Comparison of ENCODE assay signal across 17 mouse cellular contexts in genomic region chr2:83165853-83166252, GRCm38 (mm10).
DNase-seq lines count a peak whose midpoint lies in the region; ATAC-seq and TF ChIP-seq lines count a peak whose summit lies in the region.
"Had no signal": no experiment of that assay in that cellular context is flagged by ENCODE, and none has a peak within 500 bp of the region (broad histone marks: within the 10 kb centered on the region; RNA-seq: fewer than 3 reads in every experiment).

No protein-coding gene starts in this region.

- no peak for TF ChIP-seq EP300 in stomach, postnatal 0 days (optimal IDR thresholded peaks at IDR 0.05)

- no peaks in the 10 kb centered on the region for H3K4me1 ChIP-seq in hindbrain, embryonic 12.5 days
- no peaks in the 10 kb centered on the region for H3K4me1 ChIP-seq in hindbrain, embryonic 13.5 days (replicated peaks)
- H3K4me1 ChIP-seq in forebrain, embryonic 13.5 days = 0 out of 2 replicates have a peak, but pooled peaks cover 7% of the 10 kb centered on the region
- no peaks in the 10 kb centered on the region for H3K4me1 ChIP-seq in stomach, postnatal 0 days (replicated peaks; ENCODE audit: control insufficient read depth, insufficient read depth)
- H3K4me1 ChIP-seq: embryonic facial prominence, embryonic 15.5 days; heart, embryonic 10.5 days had no signal

- DNase-seq in cerebellum, adult 9-11 months = peak; percentile 13
- no peak for DNase-seq in cerebellum, adult 8-10 months
- DNase-seq in mesoderm, embryonic 11.5 days (ENCODE audit: low read depth, low spot score) = peak; percentile 4
- no peak for DNase-seq in gastrocnemius, postnatal 4 days (ENCODE audit: low spot score in 2 of 2)
- no peak for DNase-seq in stomach, postnatal 0 days (ENCODE audit: low spot score)
- DNase-seq: adrenal gland, postnatal 14 days; gastrocnemius, postnatal 10 days; kidney, adult 9 months; lung, postnatal 10 days; thymus, adult 18-20 months had no signal

- no peak overlapping the region for H3K4me3 ChIP-seq in hindbrain, embryonic 12.5 days
- H3K4me3 ChIP-seq in hindbrain, embryonic 13.5 days = no peak overlapping the region
- H3K4me3 ChIP-seq in forebrain, embryonic 13.5 days = no peak overlapping the region
- no peak overlapping the region for H3K4me3 ChIP-seq in stomach, postnatal 0 days (ENCODE audit: low read depth, low read length)
- H3K4me3 ChIP-seq: embryonic facial prominence, embryonic 15.5 days; heart, embryonic 10.5 days had no signal

- no peaks in the 10 kb centered on the region for H3K36me3 ChIP-seq in hindbrain, embryonic 12.5 days
- H3K36me3 ChIP-seq in hindbrain, embryonic 13.5 days = no peaks in the 10 kb centered on the region
- H3K36me3 ChIP-seq in forebrain, embryonic 13.5 days (ENCODE audit: poor library complexity, severe bottlenecking) = no peaks in the 10 kb centered on the region
- no peaks in the 10 kb centered on the region for H3K36me3 ChIP-seq in stomach, postnatal 0 days (ENCODE audit: control insufficient read depth, insufficient read depth, low read length)
- H3K36me3 ChIP-seq: embryonic facial prominence, embryonic 15.5 days; heart, embryonic 10.5 days had no signal

- ATAC-seq in hindbrain, embryonic 12.5 days (ENCODE audit: low FRiP score) = 0 out of 2 replicates have a peak, but pooled peaks have one; percentile 48
- ATAC-seq in hindbrain, embryonic 13.5 days (ENCODE audit: low FRiP score) = no peak
- ATAC-seq in forebrain, embryonic 13.5 days = peak; percentile 86
- ATAC-seq in stomach, postnatal 0 days (ENCODE audit: low FRiP score, low TSS enrichment) = no peak

- H3K9me3 ChIP-seq in hindbrain, embryonic 12.5 days (replicated peaks) = no peaks in the 10 kb centered on the region
- no peaks in the 10 kb centered on the region for H3K9me3 ChIP-seq in hindbrain, embryonic 13.5 days
- no peaks in the 10 kb centered on the region for H3K9me3 ChIP-seq in forebrain, embryonic 13.5 days (replicated peaks)
- no peaks in the 10 kb centered on the region for H3K9me3 ChIP-seq in stomach, postnatal 0 days (ENCODE audit: control insufficient read depth, low read length)
- H3K9me3 ChIP-seq: embryonic facial prominence, embryonic 15.5 days; heart, embryonic 10.5 days had no signal

- WGBS in hindbrain, embryonic 12.5 days = 32% methylated on average over 4 of the region's 4 CpGs
- 37% methylated on average over 4 of the region's 4 CpGs for WGBS in hindbrain, embryonic 13.5 days
- 22% methylated on average over 4 of the region's 4 CpGs for whole genome bisulfite sequencing in forebrain, embryonic 13.5 days
- 76% methylated on average over 4 of the region's 4 CpGs for WGBS in stomach, postnatal 0 days

- H3K27ac ChIP-seq in hindbrain, embryonic 12.5 days = no peak overlapping the region
- no peak overlapping the region for H3K27ac ChIP-seq in hindbrain, embryonic 13.5 days
- peak overlapping the region; percentile 35; the same call in 1 of the 2 replicates for H3K27ac ChIP-seq in forebrain, embryonic 13.5 days
- H3K27ac ChIP-seq in stomach, postnatal 0 days (replicated peaks) = no peak overlapping the region
- H3K27ac ChIP-seq: embryonic facial prominence, embryonic 15.5 days; heart, embryonic 10.5 days; liver, embryonic 14.5 days had no signal

- H3K9ac ChIP-seq in hindbrain, embryonic 12.5 days = no peak overlapping the region
- no peak overlapping the region for H3K9ac ChIP-seq in hindbrain, embryonic 13.5 days
- no peak overlapping the region for H3K9ac ChIP-seq in forebrain, embryonic 13.5 days
- H3K9ac ChIP-seq in stomach, postnatal 0 days (ENCODE audit: low read length) = no peak overlapping the region
- H3K9ac ChIP-seq: embryonic facial prominence, embryonic 15.5 days; liver, embryonic 14.5 days had no signal

- H3K27me3 ChIP-seq in hindbrain, embryonic 12.5 days = no peaks in the 10 kb centered on the region
- no peaks in the 10 kb centered on the region for H3K27me3 ChIP-seq in hindbrain, embryonic 13.5 days
- H3K27me3 ChIP-seq in forebrain, embryonic 13.5 days = no peaks in the 10 kb centered on the region
- H3K27me3 ChIP-seq in stomach, postnatal 0 days (ENCODE audit: control insufficient read depth, insufficient read depth, low read length) = no peaks in the 10 kb centered on the region
- H3K27me3 ChIP-seq: CH12.LX; embryonic facial prominence, embryonic 15.5 days had no signal

- no peak overlapping the region for H3K4me2 ChIP-seq in hindbrain, embryonic 12.5 days (replicated peaks)
- no peak overlapping the region for H3K4me2 ChIP-seq in hindbrain, embryonic 13.5 days
- H3K4me2 ChIP-seq in forebrain, embryonic 13.5 days = no peak overlapping the region
- no peak overlapping the region for H3K4me2 ChIP-seq in stomach, postnatal 0 days (replicated peaks; ENCODE audit: low read depth)
- H3K4me2 ChIP-seq: embryonic facial prominence, embryonic 15.5 days had no signal

- TF ChIP-seq CTCF in stomach, postnatal 0 days (IDR thresholded peaks at IDR 0.05; ENCODE audit: low read depth) = no peak

Comparison
In these comparisons a context has a peak if more than half of its experiments do, and no peak if none do; other contexts are left out.
1. DNase-seq: peak in cerebellum, adult 9-11 months (single experiment) and mesoderm, embryonic 11.5 days (single experiment); none in cerebellum, adult 8-10 months (single experiment), gastrocnemius, postnatal 4 days (0 of 2) and stomach, postnatal 0 days (single experiment).
2. ATAC-seq: peak in hindbrain, embryonic 12.5 days (single experiment) and forebrain, embryonic 13.5 days (single experiment); none in hindbrain, embryonic 13.5 days (single experiment) and stomach, postnatal 0 days (single experiment).